Mouse (Mus musculus) ES-Bruce4 (cell line): ENCODE data around the gene Gm29797. TPM values are rescaled to one million over a fixed set of nuclear protein-coding genes. Genes with fewer than 3 reads are reported as not detected.

Experiments used
- H3K27ac ChIP-seq: 2 replicates; pipeline ENCODE4 v1.5.1; 2012; ENCODE audit warnings: low read length, inconsistent platforms; ENCODE audit not compliant: insufficient read depth
- H3K27me3 ChIP-seq: 2 replicates; pipeline ENCODE4 v1.6.1; 2012; ENCODE audit warnings: mild to moderate bottlenecking, low read length, inconsistent platforms; ENCODE audit not compliant: control insufficient read depth, poor library complexity, insufficient read depth, severe bottlenecking
- H3K36me3 ChIP-seq: 2 replicates; pipeline ENCODE4 v1.6.1; 2012; ENCODE audit warnings: inconsistent platforms, mild to moderate bottlenecking, low read length, moderate library complexity; ENCODE audit not compliant: control insufficient read depth, poor library complexity, insufficient read depth, severe bottlenecking
- H3K4me1 ChIP-seq: one replicate; pipeline ENCODE4 v1.8.1; 2011; ENCODE audit warnings: low read length; ENCODE audit not compliant: control insufficient read depth, insufficient read depth
- H3K4me3 ChIP-seq: 2 replicates; pipeline ENCODE4 v1.5.1; 2011; ENCODE audit warnings: low read depth, mild to moderate bottlenecking, low read length
- H3K9ac ChIP-seq: 2 replicates; pipeline ENCODE4 v1.6.1; 2012; ENCODE audit warnings: low read depth, mild to moderate bottlenecking, inconsistent platforms; ENCODE audit not compliant: poor library complexity, severe bottlenecking
- H3K9me3 ChIP-seq: replicated peaks from 2 replicates; pipeline ENCODE4 v1.6.1; 2012; ENCODE audit warnings: mild to moderate bottlenecking, low read length, inconsistent platforms; ENCODE audit not compliant: control insufficient read depth, poor library complexity, insufficient read depth, severe bottlenecking
- CTCF ChIP-seq: IDR thresholded peaks from one replicate; pipeline ENCODE4 v1.8.1; 2011; ENCODE audit warnings: low read depth, low read length
- EP300 ChIP-seq: IDR thresholded peaks from 2 replicates; pipeline ENCODE4 v1.6.1; 2011; ENCODE audit warnings: low read depth, low read length; ENCODE audit not compliant: insufficient read depth
- POLR2A ChIP-seq: IDR thresholded peaks from one replicate; pipeline ENCODE4 v1.8.1; 2011; ENCODE audit warnings: low read length; ENCODE audit not compliant: insufficient read depth
- polyA plus RNA-seq: library from polyadenylated mRNA; stranded (reverse); fragments of >200 nt; gene quantifications from 2 replicates; pipeline ENCODE4 v1.2.4, GENCODE M21; 2011; ENCODE audit warnings: low read depth; ENCODE audit not compliant: missing spikeins, insufficient read depth, insufficient read length

The Gm29797 gene
- polyA plus RNA-seq, 1 experiment: 1.6 TPM

- Histone ChIP-seq H3K9ac (no peak overlapping the region), H3K4me1 (no peaks in the 10 kb centered on the region), H3K9me3 (no peaks in the 10 kb centered on the region), H3K4me3 (no peak overlapping the region), H3K27me3 (no peaks in the 10 kb centered on the region), H3K27ac (no peak overlapping the region), H3K36me3 (no peaks in the 10 kb centered on the region)
- TF ChIP-seq POLR2A (no peak), CTCF (no peak), EP300 (no peak)
Measured at GRCm38 (mm10) chr2:181695776-181696175, 38.9 kb downstream of the Gm29797 start.

GRCm38 (mm10) chr2:181696801-181697420 is 40.1 kb downstream of the Gm29797 start:
- Histone ChIP-seq H3K9ac (peak overlapping the region; percentile 27), H3K4me1 (no peaks in the 10 kb centered on the region), H3K36me3 (no peaks in the 10 kb centered on the region), H3K4me3 (peak overlapping the region; percentile 65), H3K9me3 (no peaks in the 10 kb centered on the region), H3K27me3 (no peaks in the 10 kb centered on the region), H3K27ac (no peak overlapping the region)
- TF ChIP-seq CTCF (no peak), POLR2A (no peak), EP300 (no peak)

GRCm38 (mm10) chr2:181698241-181698640 is 41.4 kb downstream of the Gm29797 start, which contains the start of gene Lkaaear1:
Gene Lkaaear1, minus strand, starts transcription at chr2:181698442.
- Histone ChIP-seq H3K9ac (peak within 1 kb of the TSS; percentile 27), H3K4me3 (peak within 1 kb of the TSS; percentile 65), H3K36me3 (no peaks in the 10 kb centered on the region), H3K4me1 (no peaks in the 10 kb centered on the region), H3K27me3 (no peaks in the 10 kb centered on the region), H3K27ac (no peak within 1 kb of the TSS), H3K9me3 (no peaks in the 10 kb centered on the region)
- TF ChIP-seq EP300: no peak
- no peak for TF ChIP-seq CTCF
- TF ChIP-seq POLR2A: no peak

- H3K9ac ChIP-seq: no peak overlapping the region
- no peaks in the 10 kb centered on the region for H3K36me3 ChIP-seq
- H3K27ac ChIP-seq: no peak overlapping the region
- no peaks in the 10 kb centered on the region for H3K27me3 ChIP-seq
- TF ChIP-seq EP300: no peak
- no peak for TF ChIP-seq POLR2A
- no peak for TF ChIP-seq CTCF
- no peaks in the 10 kb centered on the region for H3K9me3 ChIP-seq
- no peak overlapping the region for H3K4me3 ChIP-seq
- H3K4me1 ChIP-seq: no peaks in the 10 kb centered on the region
Measured at GRCm38 (mm10) chr2:181706668-181707067, 49.8 kb downstream of the Gm29797 start.

Other genes starting within 250 kb of the Gm29797 start
- gene Zbtb46, start 197.6 kb upstream of the Gm29797 start, polyA plus RNA-seq: 4.3 and 5.4 TPM in 2 replicates
- gene Abhd16b, start 163.8 kb upstream of the Gm29797 start, polyA plus RNA-seq: not detected in 2 replicates
- 144 and 145 TPM in 2 replicates for gene Tpd52l2, start 159.9 kb upstream of the Gm29797 start, polyA plus RNA-seq
- gene Dnajc5, start 136.5 kb upstream of the Gm29797 start, polyA plus RNA-seq: 58.7 and 59.0 TPM in 2 replicates
- 37.1 and 37.5 TPM in 2 replicates for gene Uckl1, start 72.1 kb upstream of the Gm29797 start, polyA plus RNA-seq
- gene Prpf6, start 65.2 kb upstream of the Gm29797 start, polyA plus RNA-seq: 80.1 and 80.4 TPM in 2 replicates
- gene Zfp512b, start 64.2 kb upstream of the Gm29797 start, polyA plus RNA-seq: 14.6 and 14.7 TPM in 2 replicates
- 12.5 and 14.7 TPM in 2 replicates for gene Samd10, start 57.8 kb upstream of the Gm29797 start, polyA plus RNA-seq
- 0.49 and 0.68 TPM in 2 replicates for gene Sox18, start 14.6 kb downstream of the Gm29797 start, polyA plus RNA-seq
- 13.0 and 15.3 TPM in 2 replicates for gene Tcea2, start 23.3 kb downstream of the Gm29797 start, polyA plus RNA-seq
- 36.3 and 46.5 TPM in 2 replicates for gene Rgs19, start 36.9 kb downstream of the Gm29797 start, polyA plus RNA-seq
- not detected in 2 replicates for gene Lkaaear1, start 41.4 kb downstream of the Gm29797 start, polyA plus RNA-seq
- 0.78 and 1.2 TPM in 2 replicates for gene Oprl1, start 58.0 kb downstream of the Gm29797 start, polyA plus RNA-seq
- gene Myt1, start 106.3 kb downstream of the Gm29797 start, polyA plus RNA-seq: 0.13 TPM in 1 of 2 replicates, not detected in the other
- gene Pcmtd2, start 180.8 kb downstream of the Gm29797 start, polyA plus RNA-seq: 22.4 and 26.0 TPM in 2 replicates
- 14.4 and 18.2 TPM in 2 replicates for gene Polr3k, start 207.3 kb downstream of the Gm29797 start, polyA plus RNA-seq